Mouse (Mus musculus): ENCODE measurements at regions not wholly inside any gene's neighbourhood (a gene's known extent, or its start where the extent isn't known, plus 50 kb on each side); places are given as distances from the start of the nearest gene placed in this dataset.

DNA sequence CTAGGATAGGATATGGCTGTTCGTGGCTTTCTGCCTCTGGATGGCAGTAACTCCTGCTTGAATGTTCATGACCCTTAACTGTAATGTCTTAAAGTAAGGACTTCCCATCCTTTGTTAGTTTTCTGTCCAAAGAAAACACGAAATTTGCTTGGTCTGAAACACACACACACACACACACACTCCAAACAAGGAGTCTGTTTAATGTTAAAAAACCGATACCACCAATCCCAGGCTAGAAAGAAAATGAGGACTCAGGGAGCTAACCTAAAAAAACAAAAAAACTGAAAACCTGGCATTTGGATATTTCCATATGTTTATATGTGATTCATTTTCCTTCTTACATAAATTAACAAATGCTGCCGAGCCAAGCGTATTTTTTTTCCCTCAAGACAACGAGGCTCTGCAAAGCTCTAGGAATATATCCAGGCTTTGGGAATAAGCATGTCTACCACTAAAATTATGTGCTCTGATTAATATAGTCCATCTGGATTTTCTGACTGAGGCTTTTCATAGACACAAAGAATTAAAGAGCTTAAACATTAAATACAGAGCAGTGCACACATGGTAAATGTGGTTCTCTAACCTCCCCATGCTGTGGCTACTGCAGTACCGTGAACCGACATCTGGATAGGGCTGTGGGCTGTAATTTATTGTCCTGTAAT lies 372.0 kb upstream of the Nr5a2 start:
- Histone ChIP-seq H3K4me3 (replicated peaks; ENCODE audit: low read length) (no peak overlapping the region), H3K36me3 (ENCODE audit: control insufficient read depth, insufficient read depth, low read length) (no peaks in the 10 kb centered on the region), H3K9me3 (ENCODE audit: control insufficient read depth, low read length) (no peaks in the 10 kb centered on the region), H3K27ac (replicated peaks; ENCODE audit: low read depth, low read length) (peak overlapping the region; percentile 73), H3K27me3 (ENCODE audit: control insufficient read depth, insufficient read depth, low read length) (no peaks in the 10 kb centered on the region), H3K4me2 (replicated peaks; ENCODE audit: low read depth, low read length, severe bottlenecking) (no peak overlapping the region; the same call in 1 of the 2 replicates), H3K9ac (ENCODE audit: low read depth, low read length, severe bottlenecking) (no peak overlapping the region), H3K4me1 (ENCODE audit: control insufficient read depth, insufficient read depth, low read length) (peaks cover 18% of the 10 kb centered on the region; the same call in 1 of the 2 replicates)
- no peak for TF ChIP-seq POLR2A (IDR thresholded peaks at IDR 0.05; ENCODE audit: borderline replicate concordance, extremely low read depth, insufficient read depth, insufficient read length)
- DNase-seq (ENCODE audit: low spot score) (peak; percentile 73), ATAC-seq (ENCODE audit: low FRiP score, low read depth) (peak; percentile 89)
- 15% methylated on average over 8 of the region's 8 CpGs for WGBS

DNA sequence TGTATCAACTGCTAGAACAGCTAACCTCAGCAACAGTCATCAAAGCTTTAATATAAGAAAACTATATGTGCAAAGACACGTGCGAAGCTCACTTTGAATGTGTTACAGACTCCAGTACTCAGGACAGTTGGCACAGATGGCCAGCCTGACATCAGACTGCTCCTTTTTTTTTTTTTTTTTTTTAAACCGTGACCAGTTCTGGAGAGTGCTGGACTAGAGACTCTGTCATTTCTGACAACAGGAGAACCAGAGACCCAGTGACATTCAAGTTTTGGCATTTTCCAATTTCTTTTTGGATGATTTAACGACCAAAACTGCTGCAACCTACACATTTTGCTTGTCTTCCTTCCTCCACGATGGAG lies 371.5 kb upstream of the Nr5a2 start:
- peaks cover 18% of the 10 kb centered on the region; the same call in 1 of the 2 replicates for H3K4me1 ChIP-seq (ENCODE audit: control insufficient read depth, insufficient read depth, low read length)
- H3K9ac ChIP-seq (ENCODE audit: low read depth, low read length, severe bottlenecking) = no peak overlapping the region
- 47% methylated on average over 5 of the region's 5 CpGs for WGBS
- no peaks in the 10 kb centered on the region for H3K36me3 ChIP-seq (ENCODE audit: control insufficient read depth, insufficient read depth, low read length)
- H3K4me3 ChIP-seq (replicated peaks; ENCODE audit: low read length) = no peak overlapping the region
- no peak overlapping the region for H3K4me2 ChIP-seq (replicated peaks; ENCODE audit: low read depth, low read length, severe bottlenecking)
- H3K27ac ChIP-seq (replicated peaks; ENCODE audit: low read depth, low read length) = no peak overlapping the region
- DNase-seq (ENCODE audit: low spot score) = peak; percentile 10
- no peaks in the 10 kb centered on the region for H3K9me3 ChIP-seq (ENCODE audit: control insufficient read depth, low read length)
- TF ChIP-seq POLR2A (IDR thresholded peaks at IDR 0.05; ENCODE audit: borderline replicate concordance, extremely low read depth, insufficient read depth, insufficient read length) = no peak
- no peaks in the 10 kb centered on the region for H3K27me3 ChIP-seq (ENCODE audit: control insufficient read depth, insufficient read depth, low read length)
- ATAC-seq (ENCODE audit: low FRiP score, low read depth) = no peak

DNA sequence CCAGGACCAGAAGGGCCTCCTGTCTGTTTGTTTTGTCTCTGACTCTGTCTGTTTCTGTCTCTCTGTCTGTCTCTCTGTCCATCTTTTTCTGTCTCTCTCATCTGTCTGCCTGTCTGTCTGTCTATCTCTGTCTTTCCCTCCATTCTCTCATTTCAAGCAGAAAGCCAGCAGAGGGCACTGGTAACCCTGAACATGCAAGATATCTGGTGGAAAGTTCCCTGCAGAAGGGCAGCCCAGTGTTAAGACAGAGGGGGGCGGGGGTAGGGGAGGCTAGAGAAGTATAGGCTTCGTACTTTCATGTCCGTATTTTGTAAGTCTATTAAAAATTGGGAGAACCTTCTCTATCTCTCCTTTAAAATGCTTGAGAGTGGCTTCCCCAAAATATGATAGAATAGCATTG lies 370.4 kb upstream of the Nr5a2 start:
- DNase-seq (ENCODE audit: low spot score) (peak; percentile 54), ATAC-seq (ENCODE audit: low FRiP score, low read depth) (no peak)
- H3K36me3 ChIP-seq (ENCODE audit: control insufficient read depth, insufficient read depth, low read length) = no peaks in the 10 kb centered on the region
- WGBS = 31% methylated on average over 3 of the region's 3 CpGs
- no peak overlapping the region for H3K4me2 ChIP-seq (replicated peaks; ENCODE audit: low read depth, low read length, severe bottlenecking)
- no peak for TF ChIP-seq POLR2A (IDR thresholded peaks at IDR 0.05; ENCODE audit: borderline replicate concordance, extremely low read depth, insufficient read depth, insufficient read length)
- no peak overlapping the region for H3K9ac ChIP-seq (ENCODE audit: low read depth, low read length, severe bottlenecking)
- no peak overlapping the region for H3K27ac ChIP-seq (replicated peaks; ENCODE audit: low read depth, low read length)
- no peaks in the 10 kb centered on the region for H3K9me3 ChIP-seq (ENCODE audit: control insufficient read depth, low read length)
- H3K4me1 ChIP-seq (ENCODE audit: control insufficient read depth, insufficient read depth, low read length) = peaks cover 18% of the 10 kb centered on the region; the same call in 1 of the 2 replicates
- no peak overlapping the region for H3K4me3 ChIP-seq (replicated peaks; ENCODE audit: low read length)
- no peaks in the 10 kb centered on the region for H3K27me3 ChIP-seq (ENCODE audit: control insufficient read depth, insufficient read depth, low read length)

DNA sequence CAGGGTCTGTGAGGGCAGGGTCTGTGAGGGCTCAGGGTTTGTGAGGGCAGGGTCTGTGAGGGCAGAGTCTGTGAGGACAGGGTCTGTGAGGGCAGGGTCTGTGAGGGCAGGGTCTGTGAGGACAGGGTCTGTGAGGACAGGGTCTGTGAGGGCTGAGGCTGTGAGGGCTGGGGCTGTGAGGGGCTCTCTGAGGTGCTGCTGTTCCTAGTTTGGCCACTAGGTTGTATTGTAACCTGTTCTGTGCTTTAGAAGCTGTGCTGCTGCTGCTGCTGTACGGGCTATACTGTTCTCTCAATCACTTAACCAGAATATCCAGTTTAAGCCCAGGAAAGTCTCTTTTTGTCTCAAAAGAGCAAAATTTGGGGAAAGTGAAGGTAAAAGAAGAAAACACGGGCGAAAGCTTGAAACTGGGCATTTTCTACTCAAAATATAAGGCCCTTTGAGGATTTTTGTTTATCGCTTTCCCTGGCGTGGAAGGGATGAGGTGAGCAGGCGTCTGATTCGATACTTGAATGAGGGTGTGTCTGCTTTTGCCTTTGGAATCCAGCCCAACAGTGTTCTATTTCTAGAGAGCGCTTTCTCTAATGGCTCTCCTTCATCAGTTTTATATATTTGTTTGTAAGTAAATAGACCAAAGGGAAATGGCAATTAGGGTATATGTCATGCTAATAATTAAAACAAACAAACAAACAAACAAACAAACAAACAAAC lies 363.8 kb upstream of the Nr5a2 start:
- peak; percentile 58 for DNase-seq (ENCODE audit: low spot score)
- Histone ChIP-seq H3K9me3 (ENCODE audit: control insufficient read depth, low read length) (no peaks in the 10 kb centered on the region), H3K4me2 (replicated peaks; ENCODE audit: low read depth, low read length, severe bottlenecking) (no peak overlapping the region), H3K27me3 (ENCODE audit: control insufficient read depth, insufficient read depth, low read length) (no peaks in the 10 kb centered on the region), H3K9ac (ENCODE audit: low read depth, low read length, severe bottlenecking) (no peak overlapping the region), H3K4me1 (ENCODE audit: control insufficient read depth, insufficient read depth, low read length) (peaks cover 2% of the 10 kb centered on the region; the same call in 1 of the 2 replicates), H3K27ac (replicated peaks; ENCODE audit: low read depth, low read length) (no peak overlapping the region), H3K36me3 (ENCODE audit: control insufficient read depth, insufficient read depth, low read length) (no peaks in the 10 kb centered on the region), H3K4me3 (replicated peaks; ENCODE audit: low read length) (no peak overlapping the region)
- ATAC-seq (ENCODE audit: low FRiP score, low read depth) = no peak; the same call in 1 of the 2 replicates
- TF ChIP-seq POLR2A (IDR thresholded peaks at IDR 0.05; ENCODE audit: borderline replicate concordance, extremely low read depth, insufficient read depth, insufficient read length) = no peak
- WGBS = 46% methylated on average over 8 of the region's 8 CpGs

DNA sequence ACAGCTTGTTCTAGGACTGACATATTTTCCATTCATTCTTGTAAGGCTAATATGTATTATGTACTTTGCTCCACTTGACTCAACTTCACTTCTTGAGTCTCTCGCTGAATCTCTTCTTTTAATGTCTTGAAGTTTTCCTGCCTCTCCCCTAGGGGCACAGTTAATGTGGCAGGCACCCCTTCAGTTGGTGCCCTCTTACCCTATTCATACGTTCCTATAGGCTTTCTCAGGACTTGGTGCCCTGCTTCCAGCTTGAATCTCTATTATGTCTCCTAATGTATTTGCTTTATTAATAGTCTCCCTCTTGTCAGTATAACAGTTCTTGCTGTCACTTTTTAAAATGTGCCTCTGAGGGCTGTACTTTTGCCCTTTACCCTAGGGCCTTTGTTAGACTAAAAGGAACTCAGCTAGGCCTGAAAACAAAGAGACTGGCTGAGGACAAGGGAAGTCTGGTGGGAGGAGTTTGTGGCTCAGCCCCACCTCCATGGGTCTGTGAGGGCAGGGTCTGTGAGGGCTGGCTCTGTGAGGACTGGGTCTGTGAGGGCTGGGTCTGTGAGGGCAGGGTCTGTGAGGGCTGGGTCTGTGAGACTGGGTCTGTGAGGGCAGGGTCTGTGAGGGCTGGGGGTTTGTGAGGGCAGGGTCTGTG lies 362.9 kb upstream of the Nr5a2 start:
- no peaks in the 10 kb centered on the region for H3K27me3 ChIP-seq (ENCODE audit: control insufficient read depth, insufficient read depth, low read length)
- no peak overlapping the region for H3K9ac ChIP-seq (ENCODE audit: low read depth, low read length, severe bottlenecking)
- H3K4me1 ChIP-seq (ENCODE audit: control insufficient read depth, insufficient read depth, low read length) = peaks cover 2% of the 10 kb centered on the region; the same call in 1 of the 2 replicates
- no peak overlapping the region for H3K4me3 ChIP-seq (replicated peaks; ENCODE audit: low read length)
- no peaks in the 10 kb centered on the region for H3K9me3 ChIP-seq (ENCODE audit: control insufficient read depth, low read length)
- WGBS = 58% methylated on average over 2 of the region's 2 CpGs
- DNase-seq (ENCODE audit: low spot score) = no peak
- H3K36me3 ChIP-seq (ENCODE audit: control insufficient read depth, insufficient read depth, low read length) = no peaks in the 10 kb centered on the region
- H3K27ac ChIP-seq (replicated peaks; ENCODE audit: low read depth, low read length) = no peak overlapping the region
- TF ChIP-seq POLR2A (IDR thresholded peaks at IDR 0.05; ENCODE audit: borderline replicate concordance, extremely low read depth, insufficient read depth, insufficient read length) = no peak
- no peak for ATAC-seq (ENCODE audit: low FRiP score, low read depth)
- no peak overlapping the region for H3K4me2 ChIP-seq (replicated peaks; ENCODE audit: low read depth, low read length, severe bottlenecking)

Data from limb, embryonic 14.5 days (tissue).